Mouse (Mus musculus) liver, adult 10 weeks (tissue): ENCODE measurements around the gene Tmem86a. TPM values are rescaled to one million over a fixed set of nuclear protein-coding genes. Genes with fewer than 3 reads are reported as not detected.

Experiments used
- polyA plus RNA-seq: library from polyadenylated mRNA; stranded (reverse); fragments of 350-450 nt; fragmentation: Illumina TruSeq; extraction: RNeasy Lipid Tissue Mini Kit (QIAGEN cat#74804); gene quantifications from one replicate; pipeline ENCODE4 v1.2.3, GENCODE M21; 2014; ENCODE audit warnings: low read depth, low replicate concordance

The Tmem86a gene
- 1.2 TPM for polyA plus RNA-seq

GRCm38 (mm10) chr7:47050366-47050765 is at the start of gene Tmem86a:
Gene Tmem86a (plus strand): TSS chr7:47050601.

GRCm38 (mm10) chr7:47008168-47008993 is 42.0 kb upstream of the Tmem86a start, which contains the start of gene Spty2d1:
Gene Spty2d1 (minus strand): TSS chr7:47008411.

Other genes with a start within 250 kb of the Tmem86a start
- 219 TPM for gene Ldha, start 209.1 kb upstream of the Tmem86a start, polyA plus RNA-seq
- gene Ldhc, start 189.4 kb upstream of the Tmem86a start, polyA plus RNA-seq, result not detected
- gene Tsg101, start 130.6 kb upstream of the Tmem86a start, polyA plus RNA-seq, result 126 TPM
- gene Uevld, start 92.1 kb upstream of the Tmem86a start, polyA plus RNA-seq, result 13.9 TPM
- gene Gm9999, start 67.0 kb upstream of the Tmem86a start, polyA plus RNA-seq, result not detected
- 14.2 TPM for gene Spty2d1, start 42.2 kb upstream of the Tmem86a start, polyA plus RNA-seq
- gene Ptpn5, start 83.1 kb downstream of the Tmem86a start, polyA plus RNA-seq, result not detected
- not detected for gene Mrgpra6, start 154.3 kb downstream of the Tmem86a start, polyA plus RNA-seq
- gene Mrgpra9, start 202.2 kb downstream of the Tmem86a start, polyA plus RNA-seq, result not detected